Mouse (Mus musculus) heart, postnatal 0 days (tissue): ENCODE data around the gene D430042O09Rik. TPM values are rescaled to one million over a fixed set of nuclear protein-coding genes. Genes with fewer than 3 reads are reported as not detected.

Experiments used
- ATAC-seq: fragments of 200-750 bp; cut with Nextera tagmentation; 2 replicates; pipeline ENCODE4 v1.8.0; 2017; ENCODE audit warnings: low read depth, moderate number of reproducible peaks, moderate library complexity; ENCODE audit not compliant: insufficient read depth
- DNase-seq: peaks from one replicate; pipeline ENCODE4 v3.0.0-alpha.2; 2016; ENCODE audit warnings: low spot score
- H3K27ac ChIP-seq: fragments of 300-500 bp; sonication (generic); 2 replicates; pipeline ENCODE4 v1.5.1; 2014; ENCODE audit warnings: low read depth, mild to moderate bottlenecking
- H3K27me3 ChIP-seq: fragments of 300-500 bp; sonication (generic); 2 replicates; pipeline ENCODE4 v1.6.1; 2014; ENCODE audit warnings: low read length, mixed read lengths; ENCODE audit not compliant: control insufficient read depth, insufficient read depth
- H3K36me3 ChIP-seq: fragments of 300-500 bp; sonication (generic); replicated peaks from 2 replicates; pipeline ENCODE4 v1.6.1; 2014; ENCODE audit warnings: low read length, mixed read lengths; ENCODE audit not compliant: control insufficient read depth, insufficient read depth
- H3K4me1 ChIP-seq: fragments of 300-500 bp; sonication (generic); 2 replicates; pipeline ENCODE4 v1.6.1; 2014; ENCODE audit warnings: antibody characterized with exemption; ENCODE audit not compliant: control insufficient read depth, insufficient read depth
- H3K4me2 ChIP-seq: fragments of 300-500 bp; sonication (generic); 2 replicates; pipeline ENCODE4 v1.6.1; 2014; ENCODE audit warnings: low read depth, mild to moderate bottlenecking, low read length, moderate library complexity
- H3K4me3 ChIP-seq: fragments of 300-500 bp; sonication (generic); 2 replicates; pipeline ENCODE4 v1.5.1; 2014; ENCODE audit warnings: low read depth, low read length
- H3K9ac ChIP-seq: fragments of 300-500 bp; sonication (generic); replicated peaks from 2 replicates; pipeline ENCODE4 v1.6.1; 2014; ENCODE audit warnings: low read depth, low read length, mixed read lengths
- H3K9me3 ChIP-seq: fragments of 300-500 bp; sonication (generic); replicated peaks from 2 replicates; pipeline ENCODE4 v1.6.1; 2016; ENCODE audit warnings: low read length; ENCODE audit not compliant: control insufficient read depth
- CTCF ChIP-seq: IDR thresholded peaks from 2 replicates; pipeline ENCODE4 v1.5.1; 2016; ENCODE audit warnings: antibody characterized with exemption, control low read depth, low read depth
- EP300 ChIP-seq: IDR thresholded peaks from 2 replicates; pipeline ENCODE4 v1.6.1; 2016; ENCODE audit warnings: antibody characterized with exemption, low read depth
- WGBS: fragments of 180-500 bp; shearing (Covaris S2); extraction: QIAGEN DNeasy Blood & Tissue Kit; methylation state at CpG from one replicate; pipeline ENCODE4 v1.1.7; 2014; 5-methylcytosine and 5-hydroxymethylcytosine counted together
- polyA plus RNA-seq: library from polyadenylated mRNA; unstranded; fragments of >200 nt; fragmentation: Nextera tagmentation; extraction: Ambion mirVana; gene quantifications from 2 replicates; pipeline ENCODE4 v1.2.1, GENCODE M21; 2015
- total RNA-seq: library from RNA; depleted of rRNA; stranded (reverse); fragments of >200 nt; gene quantifications from 2 replicates; pipeline ENCODE4 v1.2.3, GENCODE M21; 2014; ENCODE audit warnings: low replicate concordance

The D430042O09Rik gene
- total and polyA plus RNA-seq, 2 experiments from 2014 or later, result 4.5 to 23.9 TPM

DNA sequence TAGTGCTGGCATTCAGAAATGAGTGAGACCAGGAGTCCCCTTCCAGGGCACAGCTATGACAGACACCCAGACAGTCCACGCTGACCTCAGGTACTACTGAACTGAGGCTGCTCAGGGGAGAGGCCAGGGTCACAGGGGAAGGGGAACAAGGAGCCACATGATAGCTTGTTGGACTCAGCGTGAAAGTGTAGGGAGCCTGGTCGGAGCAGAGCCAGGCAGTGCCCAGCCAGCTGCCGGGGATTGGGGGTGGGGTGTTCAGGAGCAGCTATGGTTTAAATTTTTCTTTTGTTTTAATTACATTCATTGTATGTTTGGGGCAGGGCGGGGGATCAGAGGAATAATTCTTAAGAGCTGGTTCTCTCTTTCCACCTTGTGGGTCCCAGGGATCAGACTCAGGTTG lies 120.9 kb downstream of the D430042O09Rik start:
- Histone ChIP-seq H3K27me3 (no peaks in the 10 kb centered on the region), H3K27ac (peak overlapping the region; percentile 71), H3K9ac (no peak overlapping the region), H3K4me3 (no peak overlapping the region), H3K36me3 (no peaks in the 10 kb centered on the region), H3K9me3 (no peaks in the 10 kb centered on the region), H3K4me1 (peaks cover 59% of the 10 kb centered on the region), H3K4me2 (no peak overlapping the region)
- ATAC-seq, result no peak
- TF ChIP-seq EP300 (no peak), CTCF (no peak)
- DNase-seq, result no peak
- 60% methylated on average over 5 of the region's 5 CpGs for WGBS

DNA sequence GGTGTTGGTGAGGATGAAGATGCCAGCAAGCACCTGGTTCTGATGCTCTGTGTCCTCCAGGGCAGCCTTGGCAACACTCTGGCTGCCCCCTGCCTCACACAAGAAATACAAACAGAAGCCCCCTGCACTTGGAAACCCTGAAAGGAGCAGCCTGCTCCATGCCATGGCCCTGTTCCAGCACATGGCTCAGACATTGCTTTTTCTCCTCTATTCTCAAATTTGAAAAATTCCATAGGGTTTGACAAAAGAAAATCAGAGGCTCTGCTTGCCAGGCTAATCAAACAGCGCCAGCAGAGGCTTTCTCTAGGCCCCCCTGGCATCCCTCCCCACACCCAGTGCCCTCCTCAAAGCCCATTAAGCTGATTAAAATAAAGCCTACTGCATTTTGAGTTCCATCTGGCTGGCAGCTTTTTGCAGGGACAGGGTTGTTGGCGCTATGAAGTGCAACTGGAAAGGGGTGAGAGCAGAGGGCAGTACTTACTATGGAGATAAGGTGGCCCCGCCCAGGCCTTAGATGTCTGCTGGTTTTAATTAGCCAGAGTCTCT lies 121.5 kb downstream of the D430042O09Rik start:
- no peaks in the 10 kb centered on the region for H3K9me3 ChIP-seq
- no peaks in the 10 kb centered on the region for H3K27me3 ChIP-seq
- DNase-seq (peak; percentile 82), ATAC-seq (peak; percentile 77)
- TF ChIP-seq EP300 (no peak), CTCF (no peak)
- WGBS, result 21% methylated on average over 3 of the region's 3 CpGs
- H3K4me3 ChIP-seq, result no peak overlapping the region
- peak overlapping the region; percentile 71 for H3K27ac ChIP-seq
- H3K9ac ChIP-seq, result no peak overlapping the region
- peak overlapping the region; percentile 12; the same call in 1 of the 2 replicates for H3K4me2 ChIP-seq
- H3K36me3 ChIP-seq, result no peaks in the 10 kb centered on the region
- peaks cover 59% of the 10 kb centered on the region for H3K4me1 ChIP-seq

DNA sequence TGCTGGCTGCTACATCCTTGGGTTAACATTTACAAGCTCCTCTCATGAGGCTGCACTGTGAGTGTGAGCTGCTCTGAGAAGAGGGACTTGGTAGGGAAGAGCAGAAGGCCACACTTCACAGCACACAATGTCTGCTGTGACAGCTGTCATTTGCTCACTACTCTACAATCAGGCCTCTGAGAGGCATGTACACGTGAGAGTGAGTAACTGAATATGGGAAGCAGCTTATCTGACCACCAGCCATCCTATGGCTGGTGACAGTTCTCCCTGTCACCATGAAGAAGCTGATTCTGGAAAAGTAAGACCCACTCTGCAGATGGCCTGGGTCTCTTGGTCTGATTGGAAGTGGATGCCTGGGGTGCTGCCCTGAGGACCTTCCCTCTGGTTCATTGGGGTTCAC lies 125.1 kb downstream of the D430042O09Rik start:
- Histone ChIP-seq H3K9ac (no peak overlapping the region), H3K36me3 (no peaks in the 10 kb centered on the region), H3K27ac (no peak overlapping the region), H3K4me3 (no peak overlapping the region), H3K4me2 (no peak overlapping the region), H3K27me3 (no peaks in the 10 kb centered on the region), H3K4me1 (peaks cover 39% of the 10 kb centered on the region), H3K9me3 (no peaks in the 10 kb centered on the region)
- no peak for ATAC-seq
- TF ChIP-seq CTCF, result no peak
- TF ChIP-seq EP300, result no peak
- no peak for DNase-seq
- WGBS, result 14% methylated on average over 1 of the region's 1 CpGs

DNA sequence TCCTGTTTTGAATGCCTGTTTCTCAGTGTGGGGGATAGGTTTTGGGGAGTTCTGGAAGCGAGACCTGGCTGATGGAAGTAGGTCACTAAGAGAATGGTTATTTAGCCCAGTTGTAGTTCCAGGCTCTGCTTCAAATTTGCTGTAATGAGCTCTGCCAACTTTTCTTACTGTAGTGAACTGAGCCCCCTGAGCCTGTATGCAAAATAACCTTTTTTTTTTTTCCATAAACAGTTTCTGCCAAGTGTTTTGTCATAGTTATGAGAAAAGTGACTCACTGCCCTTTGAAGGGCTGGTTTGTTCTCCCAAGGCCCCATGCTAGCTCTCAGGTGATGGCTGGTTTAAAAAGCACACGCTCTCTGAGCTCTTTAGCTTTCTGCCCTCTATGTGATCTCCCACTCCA lies 125.8 kb downstream of the D430042O09Rik start:
- no peak for TF ChIP-seq CTCF
- no peak for TF ChIP-seq EP300
- H3K4me1 ChIP-seq, result peaks cover 32% of the 10 kb centered on the region
- H3K27ac ChIP-seq, result no peak overlapping the region
- H3K36me3 ChIP-seq, result no peaks in the 10 kb centered on the region
- H3K9me3 ChIP-seq, result no peaks in the 10 kb centered on the region
- WGBS, result 89% methylated on average over 2 of the region's 2 CpGs
- no peaks in the 10 kb centered on the region for H3K27me3 ChIP-seq
- no peak for ATAC-seq
- DNase-seq, result no peak
- H3K4me3 ChIP-seq, result no peak overlapping the region
- no peak overlapping the region for H3K9ac ChIP-seq
- no peak overlapping the region for H3K4me2 ChIP-seq

DNA sequence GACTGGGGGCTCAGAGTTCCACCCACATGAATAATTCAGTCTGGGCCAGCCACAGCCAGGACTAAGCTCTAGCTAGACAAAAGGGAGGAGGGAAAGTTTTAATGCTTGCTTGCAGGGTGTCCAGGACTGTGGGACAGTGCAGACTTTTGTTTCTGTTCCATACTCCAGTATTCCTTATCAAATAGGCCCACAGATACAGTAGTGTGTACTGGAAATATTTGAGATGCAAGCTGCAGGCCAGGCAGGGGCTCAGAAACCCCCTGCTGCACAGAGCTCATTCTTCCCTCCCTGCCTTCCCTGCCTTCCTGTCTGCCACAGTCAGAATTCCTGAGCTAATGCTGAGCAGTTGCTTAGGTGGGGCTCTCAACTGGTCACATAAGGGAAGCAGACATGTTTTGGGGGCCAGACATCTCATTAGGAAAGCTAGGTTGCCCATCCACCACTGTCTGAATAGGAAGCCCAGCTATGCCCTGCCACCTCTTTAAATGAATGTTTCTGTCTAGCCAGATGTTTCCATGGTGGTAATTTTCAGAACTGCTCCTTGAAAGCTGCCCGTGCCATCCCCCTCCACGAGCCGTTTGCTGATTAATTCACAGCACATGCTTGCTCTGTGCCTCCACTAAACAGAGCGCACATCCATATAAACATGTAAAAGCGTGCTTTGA lies 130.5 kb downstream of the D430042O09Rik start:
- DNase-seq (no peak), ATAC-seq (no peak)
- Histone ChIP-seq H3K27me3 (no peaks in the 10 kb centered on the region), H3K4me2 (no peak overlapping the region), H3K4me1 (peaks cover under 1% of the 10 kb centered on the region; the same call in 1 of the 2 replicates), H3K4me3 (no peak overlapping the region), H3K9me3 (no peaks in the 10 kb centered on the region), H3K9ac (no peak overlapping the region), H3K27ac (no peak overlapping the region), H3K36me3 (peaks cover 7% of the 10 kb centered on the region)
- TF ChIP-seq CTCF, result no peak
- no peak for TF ChIP-seq EP300
- WGBS, result 57% methylated on average over 5 of the region's 5 CpGs

DNA sequence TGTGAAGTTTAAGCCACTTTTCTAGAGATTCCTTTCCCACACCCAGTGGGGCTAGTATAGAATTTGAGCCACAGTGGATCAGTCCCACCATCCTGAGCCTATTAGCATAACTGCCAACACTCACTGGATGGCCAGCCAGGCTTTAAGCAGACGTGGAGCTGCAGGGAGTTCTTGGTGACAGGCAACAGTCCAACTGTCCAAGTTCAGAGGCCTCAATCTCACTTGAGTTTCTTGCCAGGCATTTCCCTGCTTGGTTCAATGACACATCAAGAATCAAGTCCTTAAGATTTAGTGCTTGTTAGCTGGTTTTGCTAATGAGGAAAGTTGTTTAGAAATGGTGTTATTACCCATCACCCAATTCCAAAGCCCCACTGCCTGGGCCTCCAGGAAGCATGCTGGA lies 137.9 kb downstream of the D430042O09Rik start:
- no peak overlapping the region for H3K4me3 ChIP-seq

More for the DNA sequence above, 137.9 kb downstream of the D430042O09Rik start:
- no peaks in the 10 kb centered on the region for H3K27me3 ChIP-seq
- no peak overlapping the region for H3K9ac ChIP-seq
- H3K4me2 ChIP-seq, result no peak overlapping the region
- 22% methylated on average over 1 of the region's 1 CpGs for WGBS
- DNase-seq, result no peak
- H3K27ac ChIP-seq, result no peak overlapping the region
- TF ChIP-seq EP300, result no peak
- TF ChIP-seq CTCF, result no peak
- H3K36me3 ChIP-seq, result peaks cover 26% of the 10 kb centered on the region
- H3K9me3 ChIP-seq, result no peaks in the 10 kb centered on the region
- H3K4me1 ChIP-seq, result peaks cover 27% of the 10 kb centered on the region
- ATAC-seq, result no peak
